Comparison of ENCODE assay signal across 23 mouse cellular contexts in the genomic region with DNA sequence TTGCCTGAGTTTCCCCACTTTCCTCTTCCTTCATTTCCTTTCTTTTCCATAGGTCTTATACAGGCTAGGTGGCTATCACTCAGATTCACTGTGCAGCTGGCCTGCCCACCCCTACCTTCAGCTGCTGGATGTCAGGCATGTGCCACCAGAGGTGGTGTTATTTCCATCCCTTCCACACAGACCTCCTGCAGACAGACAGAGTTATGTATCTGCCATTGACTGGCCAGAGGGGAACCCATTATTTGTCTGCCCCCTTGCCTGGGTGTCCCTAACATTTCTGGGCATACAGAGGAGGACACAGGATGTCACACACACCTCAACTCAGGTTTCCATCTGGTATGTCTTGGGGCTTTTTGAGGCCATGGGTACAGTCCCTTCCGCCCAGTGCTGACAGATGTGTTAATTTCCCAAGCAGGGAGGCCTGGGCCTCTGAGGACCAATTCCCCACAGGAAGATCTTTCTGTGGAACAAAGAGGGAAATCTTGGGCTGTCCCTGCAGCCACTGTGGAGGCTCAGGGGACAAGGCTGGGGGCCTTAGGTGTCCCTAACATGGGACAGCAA. TPM values are rescaled to one million over a fixed set of nuclear protein-coding genes. Genes with fewer than 3 reads are reported as not detected.
A peak's percentile ranks its signal among the peaks of the same experiment; 100 is the strongest.
DNase-seq lines count a peak whose midpoint lies in the region; ATAC-seq and TF ChIP-seq lines count a peak whose summit lies in the region.
"Had no signal": no experiment of that assay in that cellular context is flagged by ENCODE, and none has a peak within 500 bp of the region (broad histone marks: within the 10 kb centered on the region; RNA-seq: fewer than 3 reads in every experiment).

No protein-coding gene starts in this region.

- 0 out of 2 replicates have a peak overlapping the region, but pooled peaks have one; percentile 27 for H3K9ac ChIP-seq in embryonic facial prominence, embryonic 13.5 days
- 0 out of 2 replicates have a peak overlapping the region, but pooled peaks have one; percentile 6 for H3K9ac ChIP-seq in limb, embryonic 13.5 days
- 0 out of 2 replicates have a peak overlapping the region, but pooled peaks have one; percentile 0 for H3K9ac ChIP-seq in ES-Bruce4 (ENCODE audit: low read depth, poor library complexity, severe bottlenecking)
- H3K9ac ChIP-seq in lung, postnatal 0 days (replicated peaks; ENCODE audit: low read depth): no peak overlapping the region
- H3K9ac ChIP-seq: embryonic facial prominence, embryonic 15.5 days; forebrain, embryonic 13.5 days; forebrain, embryonic 15.5 days had no signal

- no peak for TF ChIP-seq EP300 in ES-Bruce4 (IDR thresholded peaks at IDR 0.05; ENCODE audit: insufficient read depth, low read depth, low read length)
- TF ChIP-seq EP300 in lung, postnatal 0 days (IDR thresholded peaks at IDR 0.05): no peak

- DNase-seq in embryonic facial prominence, embryonic 10.5 days (ENCODE audit: low spot score): no peak
- no peak for DNase-seq in limb, embryonic 10.5 days (ENCODE audit: low spot score)
- DNase-seq in spleen, adult 2 months (ENCODE audit: low read depth in 1 of 2, low spot score in 2 of 2): no peak
- no peak for DNase-seq in spleen, postnatal 36 days (ENCODE audit: low spot score in 2 of 2)
- DNase-seq in lung, postnatal 0 days (ENCODE audit: low spot score): no peak
- DNase-seq: adrenal gland, adult 2 months; adrenal gland, postnatal 10 days; adrenal gland, postnatal 25 days; cerebellum, adult 11 months; cerebellum, adult 18-20 months; cerebellum, adult 8-10 months; cerebellum, adult 9-11 months; cerebellum, postnatal 14 days; cerebellum, postnatal 36 days; embryo, embryonic 11 days; forebrain, postnatal 0 days had no signal

- H3K36me3 ChIP-seq in embryonic facial prominence, embryonic 13.5 days: no peaks in the 10 kb centered on the region
- no peaks in the 10 kb centered on the region for H3K36me3 ChIP-seq in embryonic facial prominence, embryonic 10.5 days (replicated peaks)
- H3K36me3 ChIP-seq in limb, embryonic 13.5 days: no peaks in the 10 kb centered on the region
- H3K36me3 ChIP-seq in limb, embryonic 10.5 days: no peaks in the 10 kb centered on the region
- no peaks in the 10 kb centered on the region for H3K36me3 ChIP-seq in spleen, adult 2 months (ENCODE audit: control insufficient read depth, insufficient read depth, low read length)
- H3K36me3 ChIP-seq in ES-Bruce4 (ENCODE audit: control insufficient read depth, insufficient read depth, low read length, poor library complexity, severe bottlenecking): no peaks in the 10 kb centered on the region
- H3K36me3 ChIP-seq in lung, postnatal 0 days (ENCODE audit: insufficient read depth, low read length): no peaks in the 10 kb centered on the region
- H3K36me3 ChIP-seq: embryonic facial prominence, embryonic 12.5 days; embryonic facial prominence, embryonic 15.5 days; forebrain, embryonic 15.5 days had no signal

- H3K4me1 ChIP-seq in embryonic facial prominence, embryonic 13.5 days: peaks cover 11% of the 10 kb centered on the region; the same call in 1 of the 2 replicates
- H3K4me1 ChIP-seq in embryonic facial prominence, embryonic 10.5 days: peaks cover 33% of the 10 kb centered on the region
- H3K4me1 ChIP-seq in limb, embryonic 13.5 days: peaks cover 9% of the 10 kb centered on the region; the same call in 1 of the 2 replicates
- H3K4me1 ChIP-seq in limb, embryonic 10.5 days: peaks cover 23% of the 10 kb centered on the region
- peaks cover 17% of the 10 kb centered on the region for H3K4me1 ChIP-seq in spleen, adult 2 months (ENCODE audit: control insufficient read depth, insufficient read depth, insufficient read length)
- peaks cover 2% of the 10 kb centered on the region for H3K4me1 ChIP-seq in ES-Bruce4 (ENCODE audit: control insufficient read depth, insufficient read depth, low read length)
- H3K4me1 ChIP-seq in lung, postnatal 0 days (ENCODE audit: insufficient read depth, low read depth, low read length): no peaks in the 10 kb centered on the region; the same call in 1 of the 2 replicates

- no peak for ATAC-seq in embryonic facial prominence, embryonic 13.5 days (ENCODE audit: insufficient number of reproducible peaks, insufficient read depth, low FRiP score, low TSS enrichment, low read depth)
- no peak for ATAC-seq in limb, embryonic 13.5 days (ENCODE audit: low FRiP score, low read depth)
- ATAC-seq in lung, postnatal 0 days: no peak

- H3K9me3 ChIP-seq in embryonic facial prominence, embryonic 13.5 days: no peaks in the 10 kb centered on the region
- H3K9me3 ChIP-seq in embryonic facial prominence, embryonic 10.5 days: no peaks in the 10 kb centered on the region
- no peaks in the 10 kb centered on the region; the same call in 1 of the 2 replicates for H3K9me3 ChIP-seq in limb, embryonic 13.5 days
- no peaks in the 10 kb centered on the region for H3K9me3 ChIP-seq in limb, embryonic 10.5 days (replicated peaks)
- no peaks in the 10 kb centered on the region for H3K9me3 ChIP-seq in ES-Bruce4 (replicated peaks; ENCODE audit: control insufficient read depth, insufficient read depth, low read length, poor library complexity, severe bottlenecking)
- H3K9me3 ChIP-seq in lung, postnatal 0 days (ENCODE audit: low read length): no peaks in the 10 kb centered on the region
- H3K9me3 ChIP-seq: embryonic facial prominence, embryonic 12.5 days; embryonic facial prominence, embryonic 15.5 days; forebrain, embryonic 13.5 days; forebrain, embryonic 15.5 days had no signal

- H3K4me2 ChIP-seq in embryonic facial prominence, embryonic 13.5 days: no peak overlapping the region
- H3K4me2 ChIP-seq in limb, embryonic 13.5 days (replicated peaks): no peak overlapping the region
- no peak overlapping the region for H3K4me2 ChIP-seq in lung, postnatal 0 days (replicated peaks; ENCODE audit: low read depth, low read length)

- peaks cover 15% of the 10 kb centered on the region for H3K27me3 ChIP-seq in embryonic facial prominence, embryonic 13.5 days
- peaks cover 47% of the 10 kb centered on the region for H3K27me3 ChIP-seq in embryonic facial prominence, embryonic 10.5 days (replicated peaks; ENCODE audit: low read depth, poor library complexity, severe bottlenecking)
- peaks cover 7% of the 10 kb centered on the region; the same call in 1 of the 2 replicates for H3K27me3 ChIP-seq in limb, embryonic 13.5 days
- H3K27me3 ChIP-seq in limb, embryonic 10.5 days (ENCODE audit: low read depth, poor library complexity, severe bottlenecking): peaks cover 37% of the 10 kb centered on the region
- no peaks in the 10 kb centered on the region for H3K27me3 ChIP-seq in spleen, adult 2 months (ENCODE audit: control insufficient read depth, insufficient read depth, low read length)
- no peaks in the 10 kb centered on the region for H3K27me3 ChIP-seq in ES-Bruce4 (ENCODE audit: control insufficient read depth, insufficient read depth, low read length, poor library complexity, severe bottlenecking)
- H3K27me3 ChIP-seq in lung, postnatal 0 days (replicated peaks; ENCODE audit: insufficient read depth, low read length): no peaks in the 10 kb centered on the region
- H3K27me3 ChIP-seq: embryonic facial prominence, embryonic 15.5 days had no signal

- no peak for TF ChIP-seq POLR2A in spleen, adult 2 months (IDR thresholded peaks at IDR 0.05; ENCODE audit: low read depth, low read length)
- no peak for TF ChIP-seq POLR2A in ES-Bruce4 (IDR thresholded peaks at IDR 0.05; ENCODE audit: insufficient read depth, low read length)

- 91% methylated on average over 1 of the region's 1 CpGs for WGBS in embryonic facial prominence, embryonic 13.5 days
- 89% methylated on average over 1 of the region's 1 CpGs for WGBS in embryonic facial prominence, embryonic 10.5 days
- WGBS in limb, embryonic 13.5 days: 83% methylated on average over 1 of the region's 1 CpGs
- 85% methylated on average over 1 of the region's 1 CpGs for WGBS in limb, embryonic 10.5 days
- 81% methylated on average over 1 of the region's 1 CpGs for WGBS in spleen, adult 2 months
- WGBS in lung, postnatal 0 days: 89% methylated on average over 1 of the region's 1 CpGs

- H3K4me3 ChIP-seq in embryonic facial prominence, embryonic 13.5 days: no peak overlapping the region
- H3K4me3 ChIP-seq in embryonic facial prominence, embryonic 10.5 days: no peak overlapping the region
- H3K4me3 ChIP-seq in limb, embryonic 13.5 days: no peak overlapping the region
- no peak overlapping the region for H3K4me3 ChIP-seq in limb, embryonic 10.5 days
- H3K4me3 ChIP-seq in spleen, adult 2 months (ENCODE audit: extremely low read depth, insufficient read depth, insufficient read length): no peak overlapping the region
- no peak overlapping the region for H3K4me3 ChIP-seq in ES-Bruce4 (ENCODE audit: low read depth, low read length)
- H3K4me3 ChIP-seq in lung, postnatal 0 days (ENCODE audit: low read depth, low read length): no peak overlapping the region

- no peak for TF ChIP-seq CTCF in spleen, adult 2 months (IDR thresholded peaks at IDR 0.05; ENCODE audit: extremely low read depth, insufficient read depth, insufficient read length, insufficient replicate concordance)
- no peak for TF ChIP-seq CTCF in ES-Bruce4 (IDR thresholded peaks at IDR 0.05; ENCODE audit: low read depth, low read length)
- TF ChIP-seq CTCF in lung, postnatal 0 days (IDR thresholded peaks at IDR 0.05): no peak

- H3K27ac ChIP-seq in embryonic facial prominence, embryonic 13.5 days: no peak overlapping the region
- H3K27ac ChIP-seq in embryonic facial prominence, embryonic 10.5 days (replicated peaks): no peak overlapping the region
- H3K27ac ChIP-seq in limb, embryonic 13.5 days: no peak overlapping the region
- H3K27ac ChIP-seq in limb, embryonic 10.5 days: no peak overlapping the region
- H3K27ac ChIP-seq in spleen, adult 2 months (ENCODE audit: insufficient read depth, low read length): peak overlapping the region; percentile 0; the same call in 1 of the 2 replicates
- no peak overlapping the region for H3K27ac ChIP-seq in ES-Bruce4 (ENCODE audit: insufficient read depth, low read length)
- no peak overlapping the region for H3K27ac ChIP-seq in lung, postnatal 0 days (ENCODE audit: low read length)
- H3K27ac ChIP-seq: embryonic facial prominence, embryonic 12.5 days; embryonic facial prominence, embryonic 15.5 days; forebrain, embryonic 13.5 days; forebrain, embryonic 15.5 days had no signal

RNA-seq across cellular contexts. Expression of a gene that starts 14.8 kb away (rescaled TPM):
- 68.5 and 70.5 TPM in 2 replicates for polyA plus RNA-seq in embryonic facial prominence, embryonic 13.5 days (2015; fragmentation: Nextera tagmentation; extraction: Ambion mirVana)
- polyA plus RNA-seq in embryonic facial prominence, embryonic 10.5 days (2016; fragmentation: Nextera tagmentation; extraction: Ambion mirVana): 66.1 and 72.1 TPM in 2 replicates
- 66.5 and 70.6 TPM in 2 replicates for polyA plus RNA-seq in limb, embryonic 13.5 days (2015; fragmentation: Nextera tagmentation; extraction: Ambion mirVana)
- 79.8 and 85.0 TPM in 2 replicates for polyA plus RNA-seq in limb, embryonic 10.5 days (2016; fragmentation: Nextera tagmentation; extraction: Ambion mirVana)
- 59.9 and 76.8 TPM in 2 replicates for polyA plus RNA-seq in spleen, adult 2 months (2012; rRNA removed)
- polyA plus RNA-seq in ES-Bruce4 (2011; ENCODE audit: insufficient read depth, insufficient read length, low read depth, missing spikeins): 36.5 and 43.1 TPM in 2 replicates
- 45.0 and 45.8 TPM in 2 replicates for polyA plus RNA-seq in lung, postnatal 0 days (2015; fragmentation: Nextera tagmentation; extraction: Ambion mirVana)

RNA-seq across cellular contexts. Expression of a gene that starts 17.8 kb away (rescaled TPM):
- polyA plus RNA-seq in embryonic facial prominence, embryonic 13.5 days (2015; fragmentation: Nextera tagmentation; extraction: Ambion mirVana): 2.0 and 4.2 TPM in 2 replicates
- polyA plus RNA-seq in embryonic facial prominence, embryonic 10.5 days (2016; fragmentation: Nextera tagmentation; extraction: Ambion mirVana): 0.69 and 0.70 TPM in 2 replicates
- polyA plus RNA-seq in limb, embryonic 13.5 days (2015; fragmentation: Nextera tagmentation; extraction: Ambion mirVana): 0.38 TPM in 2 replicates
- polyA plus RNA-seq in limb, embryonic 10.5 days (2016; fragmentation: Nextera tagmentation; extraction: Ambion mirVana): 0.29 and 0.60 TPM in 2 replicates
- polyA plus RNA-seq in spleen, adult 2 months (2012; rRNA removed): 2.3 and 4.3 TPM in 2 replicates
- polyA plus RNA-seq in ES-Bruce4 (2011; ENCODE audit: insufficient read depth, insufficient read length, low read depth, missing spikeins): 4.4 and 5.8 TPM in 2 replicates
- 0.11 and 0.29 TPM in 2 replicates for polyA plus RNA-seq in lung, postnatal 0 days (2015; fragmentation: Nextera tagmentation; extraction: Ambion mirVana)

RNA-seq across cellular contexts. Expression of a gene that starts 18.0 kb away (rescaled TPM):
- polyA plus RNA-seq in embryonic facial prominence, embryonic 13.5 days (2015; fragmentation: Nextera tagmentation; extraction: Ambion mirVana): 56.1 and 57.4 TPM in 2 replicates
- polyA plus RNA-seq in embryonic facial prominence, embryonic 10.5 days (2016; fragmentation: Nextera tagmentation; extraction: Ambion mirVana): 45.8 and 46.8 TPM in 2 replicates
- polyA plus RNA-seq in limb, embryonic 13.5 days (2015; fragmentation: Nextera tagmentation; extraction: Ambion mirVana): 51.0 and 56.0 TPM in 2 replicates
- polyA plus RNA-seq in limb, embryonic 10.5 days (2016; fragmentation: Nextera tagmentation; extraction: Ambion mirVana): 45.3 and 49.8 TPM in 2 replicates
- 55.8 and 73.6 TPM in 2 replicates for polyA plus RNA-seq in spleen, adult 2 months (2012; rRNA removed)
- 24.1 and 28.3 TPM in 2 replicates for polyA plus RNA-seq in ES-Bruce4 (2011; ENCODE audit: insufficient read depth, insufficient read length, low read depth, missing spikeins)
- polyA plus RNA-seq in lung, postnatal 0 days (2015; fragmentation: Nextera tagmentation; extraction: Ambion mirVana): 33.4 and 34.2 TPM in 2 replicates

RNA-seq across cellular contexts. Expression of a gene that starts 18.4 kb away (rescaled TPM):
- 26.4 and 27.5 TPM in 2 replicates for polyA plus RNA-seq in embryonic facial prominence, embryonic 13.5 days (2015; fragmentation: Nextera tagmentation; extraction: Ambion mirVana)
- polyA plus RNA-seq in embryonic facial prominence, embryonic 10.5 days (2016; fragmentation: Nextera tagmentation; extraction: Ambion mirVana): 22.4 and 25.2 TPM in 2 replicates
- polyA plus RNA-seq in limb, embryonic 13.5 days (2015; fragmentation: Nextera tagmentation; extraction: Ambion mirVana): 23.8 and 26.0 TPM in 2 replicates
- 20.1 and 27.9 TPM in 2 replicates for polyA plus RNA-seq in limb, embryonic 10.5 days (2016; fragmentation: Nextera tagmentation; extraction: Ambion mirVana)
- polyA plus RNA-seq in spleen, adult 2 months (2012; rRNA removed): 22.5 and 24.6 TPM in 2 replicates
- 7.9 and 8.2 TPM in 2 replicates for polyA plus RNA-seq in ES-Bruce4 (2011; ENCODE audit: insufficient read depth, insufficient read length, low read depth, missing spikeins)
- polyA plus RNA-seq in lung, postnatal 0 days (2015; fragmentation: Nextera tagmentation; extraction: Ambion mirVana): 11.9 and 12.7 TPM in 2 replicates

RNA-seq across cellular contexts. Expression of a gene that starts 26.2 kb away (rescaled TPM):
- 26.7 and 28.4 TPM in 2 replicates for polyA plus RNA-seq in embryonic facial prominence, embryonic 13.5 days (2015; fragmentation: Nextera tagmentation; extraction: Ambion mirVana)
- 32.0 and 33.4 TPM in 2 replicates for polyA plus RNA-seq in embryonic facial prominence, embryonic 10.5 days (2016; fragmentation: Nextera tagmentation; extraction: Ambion mirVana)
- polyA plus RNA-seq in limb, embryonic 13.5 days (2015; fragmentation: Nextera tagmentation; extraction: Ambion mirVana): 25.1 and 26.0 TPM in 2 replicates
- 29.6 and 35.9 TPM in 2 replicates for polyA plus RNA-seq in limb, embryonic 10.5 days (2016; fragmentation: Nextera tagmentation; extraction: Ambion mirVana)
- polyA plus RNA-seq in spleen, adult 2 months (2012; rRNA removed): 14.0 and 16.4 TPM in 2 replicates
- polyA plus RNA-seq in ES-Bruce4 (2011; ENCODE audit: insufficient read depth, insufficient read length, low read depth, missing spikeins): 38.0 and 42.7 TPM in 2 replicates
- polyA plus RNA-seq in lung, postnatal 0 days (2015; fragmentation: Nextera tagmentation; extraction: Ambion mirVana): 27.8 and 32.0 TPM in 2 replicates
